Mouse (Mus musculus): Measurements from ENCODE around the gene Glb1.

The Glb1 gene

GRCm38 (mm10) chr9:114394677-114395076 lies 6.2 kb upstream of the Glb1 start:
- DNase-seq (ENCODE audit: low spot score), result no peak

DNA sequence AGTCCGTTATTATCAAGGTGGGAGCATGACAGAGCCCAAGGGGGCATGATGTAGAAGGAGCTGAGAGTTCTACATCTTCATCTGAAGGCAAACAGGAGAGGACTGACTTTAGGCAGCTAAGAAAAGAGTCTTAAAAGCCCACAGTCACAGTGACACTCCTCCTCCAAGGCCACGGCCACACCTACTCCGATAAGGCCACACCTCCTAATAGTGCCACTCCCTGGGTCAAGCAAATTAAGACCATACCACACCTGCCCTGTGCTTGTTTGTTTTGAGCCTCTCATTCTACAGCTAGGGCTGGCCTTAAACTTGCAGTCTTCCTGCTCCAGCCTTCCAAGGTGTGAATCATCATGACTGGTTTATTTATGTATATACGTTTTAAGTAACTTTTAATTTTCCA lies 5.6 kb upstream of the Glb1 start:
- DNase-seq (ENCODE audit: low spot score), result no peak

DNA sequence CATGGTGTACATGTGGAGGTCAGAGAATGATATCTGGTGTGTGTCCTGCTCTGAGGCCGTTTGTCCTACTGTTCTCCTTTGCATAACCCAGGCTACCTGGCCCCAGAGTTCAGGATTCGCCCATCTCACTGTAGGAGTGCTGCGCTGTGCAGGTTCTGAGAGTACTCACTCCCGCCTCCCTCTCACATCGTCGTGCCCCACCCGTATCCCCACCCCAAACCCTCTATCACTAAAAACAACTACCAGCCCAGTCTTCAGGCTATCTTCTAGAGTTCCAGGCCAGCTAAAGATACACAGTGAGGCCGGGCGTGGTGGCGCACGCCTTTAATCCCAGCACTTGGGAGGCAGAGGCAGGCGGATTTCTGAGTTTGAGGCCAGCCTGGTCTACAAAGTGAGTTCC lies 1.2 kb upstream of the Glb1 start:
- no peak for DNase-seq (ENCODE audit: low spot score)

DNA sequence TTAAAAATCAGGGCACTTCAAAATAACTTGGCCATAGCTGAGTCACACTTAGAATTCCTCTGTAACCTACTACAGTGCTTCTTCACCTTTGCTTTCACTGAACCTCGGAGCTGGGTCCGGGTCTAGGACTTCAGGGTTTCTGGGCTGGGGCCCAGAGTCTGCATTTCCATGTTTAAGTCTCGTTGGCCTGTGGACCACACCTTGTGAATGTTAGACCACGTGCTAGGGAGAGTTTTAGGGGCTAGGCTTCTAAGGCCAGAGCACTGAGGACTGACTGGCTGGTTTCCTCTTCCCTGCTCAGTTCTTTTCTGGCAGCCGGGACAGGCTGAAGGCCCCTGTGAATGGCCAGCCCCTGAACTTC lies 308 bp upstream of the Glb1 start:
- DNase-seq (ENCODE audit: low spot score), result no peak

- DNase-seq (ENCODE audit: low spot score), result no peak
Observed at GRCm38 (mm10) chr9:114401685-114402080, 807 bp downstream of the Glb1 start.

GRCm38 (mm10) chr9:114407676-114408075 lies 6.8 kb downstream of the Glb1 start:
- DNase-seq (ENCODE audit: low spot score), result no peak

DNA sequence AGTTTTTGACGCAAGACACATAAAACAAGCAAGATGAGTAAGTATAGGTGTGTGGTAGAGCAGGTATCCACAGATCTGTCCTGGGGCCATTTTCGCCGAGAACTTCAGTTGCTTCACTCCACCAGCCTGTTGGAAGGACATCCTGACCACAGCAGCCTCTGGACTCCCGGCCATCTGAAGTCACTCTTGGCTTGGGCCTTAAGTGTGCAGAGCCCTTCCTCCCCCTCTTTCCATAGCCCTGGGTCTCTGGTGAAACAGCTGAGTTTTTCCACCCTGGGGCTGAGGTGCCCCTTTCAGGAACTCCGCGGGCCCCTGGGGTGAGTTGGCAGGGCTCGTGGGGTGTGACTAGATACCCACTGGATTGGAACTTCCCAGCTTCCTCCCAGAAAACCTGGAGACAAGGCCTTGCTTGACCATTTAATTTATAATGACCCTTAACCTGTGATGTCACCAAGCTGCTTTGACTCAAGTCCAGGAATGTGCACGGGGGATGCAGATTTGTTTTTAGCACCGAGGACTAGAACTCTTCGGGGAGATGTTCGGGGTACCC lies 9.5 kb downstream of the Glb1 start:
- DNase-seq (ENCODE audit: low spot score), result no peak

DNA sequence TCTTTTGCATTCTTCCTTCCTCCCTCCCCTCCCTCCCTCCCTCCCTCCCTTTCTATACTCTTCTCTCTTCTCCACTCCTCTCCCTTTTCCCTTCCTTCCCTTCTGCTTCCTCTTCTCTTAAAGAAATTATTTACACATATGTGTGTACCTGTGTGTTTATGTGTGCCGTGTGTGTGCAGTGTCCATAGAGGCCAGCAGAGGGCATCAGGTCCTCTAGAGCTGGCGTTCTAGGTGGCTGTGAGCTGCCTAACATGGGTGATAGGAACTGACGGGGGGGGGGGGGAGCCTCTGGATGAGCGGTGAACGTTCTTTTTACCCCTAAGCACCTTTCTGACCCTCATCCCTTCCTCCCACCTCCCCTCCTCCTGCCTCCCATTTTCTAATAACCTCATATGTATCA lies 10.4 kb downstream of the Glb1 start:
- no peak for DNase-seq (ENCODE audit: low spot score)

- DNase-seq (ENCODE audit: low spot score), result no peak
Observed at GRCm38 (mm10) chr9:114412406-114412805, 11.5 kb downstream of the Glb1 start.

GRCm38 (mm10) chr9:114413866-114414265 lies 13.0 kb downstream of the Glb1 start:
- DNase-seq (ENCODE audit: low spot score), result no peak

- peak; percentile 30 for DNase-seq (ENCODE audit: low spot score)
Observed at GRCm38 (mm10) chr9:114415701-114416100, 14.8 kb downstream of the Glb1 start.

DNA sequence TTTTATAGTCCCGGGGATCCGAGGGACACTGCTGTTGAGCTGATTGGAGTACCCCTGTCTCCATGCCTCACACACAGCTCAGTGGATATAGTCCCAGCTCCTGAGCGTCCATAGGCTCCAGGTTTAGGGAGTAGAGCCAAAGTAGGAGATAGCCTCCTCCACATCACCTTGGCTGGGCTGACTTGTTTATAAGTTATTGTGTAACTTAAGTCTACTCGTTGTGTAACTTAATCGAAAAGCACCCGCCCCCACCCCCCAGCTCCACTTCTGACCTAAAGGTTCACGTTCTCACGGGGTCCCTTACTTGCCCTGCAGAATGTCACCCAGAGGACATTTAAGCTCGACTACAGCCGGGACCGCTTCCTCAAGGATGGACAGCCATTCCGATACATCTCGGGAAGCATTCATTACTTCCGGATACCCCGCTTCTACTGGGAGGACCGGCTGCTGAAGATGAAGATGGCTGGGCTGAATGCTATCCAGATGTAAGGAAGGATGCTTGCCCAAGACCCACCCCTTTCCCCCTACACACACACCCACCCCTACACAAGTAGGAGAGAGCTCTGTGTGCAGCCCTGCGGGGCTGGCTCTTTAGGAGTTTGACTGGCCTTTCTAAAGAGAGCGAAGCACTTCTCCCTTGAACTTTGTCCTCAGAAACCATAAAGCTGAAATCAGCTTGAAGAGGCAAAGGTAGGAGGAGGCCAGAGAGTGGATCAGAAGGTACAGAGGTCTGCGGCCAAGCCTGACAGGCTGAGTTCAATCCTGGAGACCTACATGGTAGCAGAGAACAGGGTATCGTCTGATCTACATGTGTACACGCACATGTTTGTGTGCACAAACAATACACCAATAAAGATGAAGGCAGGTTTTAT lies 16.0 kb downstream of the Glb1 start:
- no peak for DNase-seq (ENCODE audit: low spot score)

GRCm38 (mm10) chr9:114418187-114418586 lies 17.3 kb downstream of the Glb1 start:
- no peak for DNase-seq (ENCODE audit: low spot score)

- no peak for DNase-seq (ENCODE audit: low spot score)
Observed at GRCm38 (mm10) chr9:114420443-114420842, 19.6 kb downstream of the Glb1 start.

DNA sequence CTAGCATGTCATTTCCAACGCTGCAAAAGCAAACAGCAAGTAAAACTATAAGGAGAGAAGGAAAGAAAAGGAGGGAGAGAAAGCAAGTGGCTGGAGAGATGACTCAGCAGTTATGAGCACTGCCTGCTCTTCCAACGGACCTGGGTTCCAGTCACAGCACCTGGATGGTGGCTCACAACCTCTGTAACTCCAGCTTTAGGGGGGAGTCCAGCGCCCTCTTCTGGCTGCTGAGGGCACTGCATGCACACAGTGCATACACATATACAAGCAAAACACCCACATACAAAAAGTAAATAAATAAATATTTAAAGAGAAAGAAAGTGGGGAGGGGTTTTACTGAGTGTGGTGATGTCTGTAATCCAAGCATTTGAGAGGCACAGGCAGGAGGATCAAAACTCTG lies 20.2 kb downstream of the Glb1 start:
- DNase-seq (ENCODE audit: low spot score), result no peak

DNA sequence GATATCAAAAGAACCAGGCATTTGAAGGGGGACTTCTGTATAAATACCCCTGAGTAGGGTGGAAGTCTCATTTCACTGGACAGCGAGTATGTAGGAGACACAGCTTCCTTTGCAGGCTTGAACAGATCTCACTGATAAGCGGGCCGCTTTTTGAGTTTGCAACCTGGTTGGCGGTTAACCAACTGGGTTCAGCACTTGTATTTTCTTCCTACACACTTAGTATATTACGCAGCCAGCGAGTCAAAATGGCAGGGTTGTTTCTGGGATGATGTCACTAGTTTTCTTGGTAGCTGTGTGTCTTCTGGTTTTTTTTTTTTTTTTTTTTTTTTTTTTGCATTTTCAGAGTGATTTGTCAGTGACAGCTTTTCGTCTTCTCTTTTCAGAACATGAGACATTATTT lies 20.9 kb downstream of the Glb1 start:
- DNase-seq (ENCODE audit: low spot score), result no peak

GRCm38 (mm10) chr9:114425576-114425975 lies 24.7 kb downstream of the Glb1 start:
- no peak for DNase-seq (ENCODE audit: low spot score)

- no peak for DNase-seq (ENCODE audit: low spot score)
Observed at GRCm38 (mm10) chr9:114426201-114426600, 25.3 kb downstream of the Glb1 start.

DNA sequence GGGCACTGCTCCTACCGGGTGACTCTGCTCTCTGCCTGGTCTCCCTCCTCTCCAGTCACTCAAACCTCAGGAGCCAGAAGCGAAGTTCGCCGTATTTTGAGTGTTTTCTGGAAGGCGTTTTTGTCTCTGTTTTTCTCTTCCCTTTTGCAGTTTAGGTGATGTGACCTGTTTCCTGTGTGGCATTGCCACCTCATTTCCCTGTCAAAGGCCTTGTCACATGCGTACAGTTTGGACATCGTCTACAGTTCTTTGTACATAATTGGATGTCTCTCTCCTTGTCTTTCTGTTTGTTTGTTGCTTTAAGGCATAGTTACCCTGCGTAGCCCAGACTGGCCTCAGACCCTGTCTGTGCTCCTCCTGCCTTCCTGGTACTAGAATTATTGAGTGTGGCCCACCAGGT lies 26.5 kb downstream of the Glb1 start:
- no peak for DNase-seq (ENCODE audit: low spot score)

DNA sequence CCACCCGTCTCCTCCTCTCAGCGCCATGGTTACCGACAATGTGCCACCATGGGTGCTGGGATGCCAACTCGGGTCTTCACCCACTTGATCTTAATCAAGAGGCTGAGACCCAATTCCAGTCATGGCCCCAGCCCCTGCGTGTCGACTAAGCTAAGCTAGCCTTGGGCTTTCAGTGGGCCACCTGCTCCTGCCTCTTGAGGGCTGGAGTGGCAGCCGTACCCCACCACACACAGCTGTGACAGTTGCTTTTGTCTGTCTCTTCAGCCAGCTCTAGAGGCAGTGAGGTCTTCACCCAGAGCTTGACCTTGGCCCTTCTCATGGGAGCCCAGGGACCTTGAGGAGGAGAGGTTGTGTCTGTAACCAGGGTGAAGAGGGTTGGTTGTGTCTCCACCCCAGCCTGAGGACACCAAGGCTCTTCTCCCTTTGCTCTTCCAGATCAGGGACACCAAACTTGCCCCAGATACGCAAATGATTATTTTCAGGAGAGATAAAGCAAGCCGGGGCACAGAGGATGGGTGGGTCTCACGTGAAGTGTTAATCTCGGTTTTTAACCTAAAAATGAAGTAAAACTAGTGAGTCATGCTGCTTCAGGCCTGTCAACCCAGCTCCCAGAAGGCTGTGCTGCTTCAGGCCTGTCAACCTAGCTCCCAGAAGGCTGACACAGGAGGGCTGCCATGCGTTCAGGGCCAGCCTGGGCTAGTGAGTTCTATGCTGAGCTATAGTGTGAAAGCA lies 27.4 kb downstream of the Glb1 start:
- no peak for DNase-seq (ENCODE audit: low spot score)

DNA sequence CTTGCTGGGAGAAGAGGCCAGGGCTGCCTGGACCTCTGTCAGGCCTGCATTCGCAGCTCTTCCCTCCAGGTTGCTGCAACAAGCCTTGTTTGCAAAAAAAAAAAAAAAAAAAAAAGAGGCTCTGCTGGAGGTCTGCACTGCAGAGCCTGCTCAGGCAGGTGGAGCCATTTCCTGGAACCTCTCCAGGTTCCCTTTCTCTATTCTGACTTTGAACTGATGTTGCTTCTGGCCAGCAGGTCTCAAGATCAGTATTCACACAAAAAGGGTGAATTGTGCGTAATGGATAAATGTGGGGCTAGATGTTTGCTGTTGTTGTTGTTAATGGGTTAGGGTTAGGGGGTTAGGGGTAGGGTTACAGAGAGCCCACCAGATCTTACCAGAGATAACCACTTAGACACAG lies 34.8 kb downstream of the Glb1 start:
- no peak for DNase-seq (ENCODE audit: low spot score)

DNA sequence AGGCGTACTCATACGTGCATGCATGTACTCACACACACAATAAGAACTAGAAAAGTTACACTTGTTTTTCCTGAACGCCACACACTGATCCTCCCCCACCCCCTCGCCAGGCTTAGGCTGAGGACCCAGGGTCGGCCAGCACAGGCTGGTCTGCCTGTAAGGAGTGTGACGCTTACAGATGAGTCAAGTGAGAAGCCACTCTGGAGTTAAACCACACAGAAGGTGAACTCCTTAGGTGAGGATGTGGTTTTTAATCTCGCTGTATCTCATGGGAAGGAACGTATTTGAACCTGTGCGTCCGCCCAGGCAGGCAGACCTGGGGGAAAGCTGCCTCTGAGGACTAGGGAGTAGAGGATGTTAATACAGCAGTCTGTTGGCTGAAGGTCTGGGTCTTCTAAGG lies 39.7 kb downstream of the Glb1 start:
- no peak for DNase-seq (ENCODE audit: low spot score)

- no peak for DNase-seq (ENCODE audit: low spot score)
Observed at GRCm38 (mm10) chr9:114442225-114442624, 41.3 kb downstream of the Glb1 start.
